Mouse (Mus musculus) forebrain, embryonic 12.5 days (tissue): ENCODE measurements around the gene Mlx. TPM values are rescaled to one million over a fixed set of nuclear protein-coding genes. Genes with fewer than 3 reads are reported as not detected.

ENCODE experiments used
- ATAC-seq: fragments of 200-750 bp; cut with Nextera tagmentation; 2 replicates; pipeline ENCODE4 v1.8.0; 2017; ENCODE audit warnings: moderate TSS enrichment; ENCODE audit not compliant: low FRiP score
- H3K27ac ChIP-seq: fragments of 300-500 bp; sonication (generic); 2 replicates; pipeline ENCODE4 v1.5.1; 2016; ENCODE audit warnings: mild to moderate bottlenecking
- H3K27me3 ChIP-seq: fragments of 300-500 bp; sonication (generic); 2 replicates; pipeline ENCODE4 v1.6.1; 2016; ENCODE audit warnings: mild to moderate bottlenecking
- H3K36me3 ChIP-seq: fragments of 300-500 bp; sonication (generic); replicated peaks from 2 replicates; pipeline ENCODE4 v1.6.1; 2016; ENCODE audit warnings: mild to moderate bottlenecking
- H3K4me1 ChIP-seq: fragments of 300-500 bp; sonication (generic); 2 replicates; pipeline ENCODE4 v1.6.1; 2016
- H3K4me2 ChIP-seq: fragments of 300-500 bp; sonication (generic); 2 replicates; pipeline ENCODE4 v1.6.1; 2016; ENCODE audit warnings: mild to moderate bottlenecking, moderate library complexity
- H3K4me3 ChIP-seq: fragments of 300-500 bp; sonication (generic); replicated peaks from 2 replicates; pipeline ENCODE4 v1.5.1; 2016; ENCODE audit warnings: mild to moderate bottlenecking
- H3K9ac ChIP-seq: fragments of 300-500 bp; sonication (generic); 2 replicates; pipeline ENCODE4 v1.6.1; 2016; ENCODE audit warnings: mild to moderate bottlenecking
- H3K9me3 ChIP-seq: fragments of 300-500 bp; sonication (generic); 2 replicates; pipeline ENCODE4 v1.6.1; 2016
- WGBS: fragments of 180-500 bp; shearing (Covaris S2); methylation state at CpG from one replicate; pipeline ENCODE4 v1.1.7; 2016; 5-methylcytosine and 5-hydroxymethylcytosine counted together
- microRNA-seq: library from miRNA; unstranded; fragments of <30 nt; microRNA quantifications from one replicate; pipeline ENCODE4, GENCODE M21; 2017
- polyA plus RNA-seq: library from polyadenylated mRNA; unstranded; fragments of >200 nt; fragmentation: Nextera tagmentation; extraction: Ambion mirVana; gene quantifications from 2 replicates; pipeline ENCODE4 v1.2.1, GENCODE M21; 2016

The Mlx gene
- polyA plus RNA-seq, 1 experiment from 2014 or later: 47.6 TPM

DNA sequence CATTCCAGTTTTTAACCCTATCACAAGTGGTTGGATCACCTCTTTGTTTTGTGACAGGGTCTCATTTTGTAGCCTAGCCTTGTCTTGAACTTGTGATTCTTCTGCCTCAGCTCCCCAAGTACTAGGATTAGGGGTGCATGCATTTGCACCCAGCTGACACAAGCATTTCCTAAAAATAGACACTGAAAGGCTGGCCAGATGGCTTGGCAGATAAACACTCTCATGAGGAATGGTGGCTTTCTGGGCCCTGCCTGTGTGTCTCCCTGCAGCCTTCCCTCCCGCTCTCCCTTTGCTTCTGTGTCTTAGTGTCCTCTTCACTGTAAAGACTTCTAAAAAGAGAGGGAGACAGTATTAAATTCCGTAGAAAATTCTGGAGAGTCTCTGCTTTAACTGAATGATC lies 44.1 kb downstream of the Mlx start:
- 95% methylated on average over 2 of the region's 2 CpGs for WGBS

DNA sequence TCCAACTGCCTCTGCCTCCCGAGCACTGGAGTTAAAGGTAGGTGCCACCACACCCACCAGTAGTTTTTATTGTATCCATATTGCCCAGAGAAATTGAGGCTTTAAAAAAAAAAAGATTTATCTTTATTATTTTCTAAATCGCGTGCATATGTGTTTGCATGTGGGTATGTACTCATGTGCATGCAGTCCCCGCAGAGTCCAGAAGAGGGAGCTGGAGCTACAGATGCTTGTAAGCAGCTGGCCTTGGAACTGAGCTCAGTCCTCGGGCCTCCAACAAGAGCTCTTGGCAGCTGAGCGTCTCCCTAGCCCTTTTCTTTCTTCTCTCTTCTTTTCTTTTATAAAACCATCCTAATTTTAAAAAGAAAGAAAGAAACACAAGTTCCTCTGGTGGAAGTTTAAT lies 44.6 kb downstream of the Mlx start:
- no peaks in the 10 kb centered on the region for H3K4me1 ChIP-seq
- no peak overlapping the region for H3K9ac ChIP-seq
- no peak overlapping the region for H3K4me2 ChIP-seq
- peaks cover 6% of the 10 kb centered on the region for H3K36me3 ChIP-seq
- WGBS: 83% methylated on average over 6 of the region's 6 CpGs
- ATAC-seq: no peak
- no peak overlapping the region for H3K27ac ChIP-seq
- H3K4me3 ChIP-seq: no peak overlapping the region
- no peaks in the 10 kb centered on the region for H3K27me3 ChIP-seq
- no peaks in the 10 kb centered on the region for H3K9me3 ChIP-seq

More for the DNA sequence above, 44.1 kb downstream of the Mlx start:
- H3K27me3 ChIP-seq: no peaks in the 10 kb centered on the region
- no peak overlapping the region for H3K4me2 ChIP-seq
- ATAC-seq: no peak
- H3K27ac ChIP-seq: no peak overlapping the region
- no peak overlapping the region for H3K4me3 ChIP-seq
- H3K9me3 ChIP-seq: 0 out of 2 replicates have a peak, but pooled peaks cover 3% of the 10 kb centered on the region
- no peaks in the 10 kb centered on the region for H3K4me1 ChIP-seq
- H3K36me3 ChIP-seq: peaks cover 11% of the 10 kb centered on the region
- H3K9ac ChIP-seq: no peak overlapping the region

DNA sequence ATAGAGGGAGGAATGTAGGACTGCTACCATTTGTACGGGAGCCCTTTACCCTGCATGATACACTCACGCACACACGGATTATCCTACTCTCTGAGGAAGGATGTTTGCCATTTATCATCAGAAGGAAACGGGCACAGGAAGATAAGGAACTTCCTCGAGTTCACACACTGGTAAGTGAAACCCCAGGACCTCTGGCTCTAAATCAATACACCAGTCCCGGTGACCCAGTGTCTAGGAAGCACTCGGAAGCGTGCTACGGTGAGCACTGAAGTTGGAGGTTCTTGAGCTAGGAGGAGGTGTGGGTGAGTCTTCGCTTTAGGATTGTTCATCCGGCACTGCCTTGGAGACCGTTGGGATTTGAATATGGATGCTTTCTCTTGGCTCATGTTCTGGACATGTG lies 46.0 kb downstream of the Mlx start:
- H3K9ac ChIP-seq: no peak overlapping the region
- no peaks in the 10 kb centered on the region for H3K27me3 ChIP-seq
- H3K27ac ChIP-seq: no peak overlapping the region
- no peaks in the 10 kb centered on the region for H3K4me1 ChIP-seq
- H3K9me3 ChIP-seq: no peaks in the 10 kb centered on the region
- ATAC-seq: no peak
- 88% methylated on average over 12 of the region's 12 CpGs for WGBS
- no peak overlapping the region for H3K4me3 ChIP-seq
- H3K36me3 ChIP-seq: no peaks in the 10 kb centered on the region
- no peak overlapping the region for H3K4me2 ChIP-seq

DNA sequence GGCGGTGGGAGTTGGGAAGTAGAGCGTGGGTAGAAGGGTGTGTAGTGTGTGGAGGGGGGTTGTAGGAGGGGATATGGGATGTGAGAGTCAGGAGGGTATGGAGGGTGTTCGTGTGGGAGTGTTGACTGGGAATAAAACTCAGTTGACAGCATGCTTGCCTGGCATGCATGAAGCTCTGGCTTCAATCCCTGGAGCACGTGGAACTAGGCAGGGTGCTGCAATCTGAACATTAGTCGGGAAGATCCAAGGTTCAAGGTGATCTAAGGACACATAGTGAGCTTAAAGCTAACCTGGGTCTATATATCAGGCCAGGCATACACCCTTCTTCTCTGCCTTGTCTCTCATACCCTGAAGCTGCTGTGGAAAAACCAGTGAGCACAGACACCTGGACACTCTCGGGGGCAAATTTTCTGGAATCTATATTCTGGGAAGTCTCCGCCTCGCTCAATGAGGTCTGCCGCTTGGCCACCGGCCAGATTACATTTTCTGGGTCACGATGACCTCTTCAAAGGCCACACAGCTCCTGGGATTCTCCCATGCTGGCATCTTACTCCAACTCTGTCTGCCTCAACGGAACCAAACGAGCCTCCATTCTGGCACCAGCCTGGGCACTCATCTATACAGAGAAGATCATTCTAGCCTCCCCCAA lies 47.3 kb downstream of the Mlx start:
- Histone ChIP-seq H3K27me3 (no peaks in the 10 kb centered on the region), H3K36me3 (no peaks in the 10 kb centered on the region), H3K27ac (no peak overlapping the region), H3K9ac (no peak overlapping the region), H3K9me3 (no peaks in the 10 kb centered on the region), H3K4me1 (peaks cover 8% of the 10 kb centered on the region), H3K4me2 (no peak overlapping the region), H3K4me3 (no peak overlapping the region)
- ATAC-seq: no peak
- 81% methylated on average over 13 of the region's 13 CpGs for WGBS

- no peaks in the 10 kb centered on the region for H3K36me3 ChIP-seq
- no peak overlapping the region for H3K4me3 ChIP-seq
- H3K9ac ChIP-seq: no peak overlapping the region
- peaks cover 25% of the 10 kb centered on the region for H3K4me1 ChIP-seq
- no peak overlapping the region for H3K27ac ChIP-seq
- no peak overlapping the region for H3K4me2 ChIP-seq
- no peaks in the 10 kb centered on the region for H3K9me3 ChIP-seq
- no peaks in the 10 kb centered on the region for H3K27me3 ChIP-seq
- ATAC-seq: no peak
- WGBS: 82% methylated on average over 7 of the region's 7 CpGs
Observed at GRCm38 (mm10) chr11:101137000-101137399, 49.9 kb downstream of the Mlx start.

- peaks cover 29% of the 10 kb centered on the region for H3K4me1 ChIP-seq
- H3K9ac ChIP-seq: no peak overlapping the region
- ATAC-seq: peak; percentile 57
- 0 out of 2 replicates have a peak overlapping the region, but pooled peaks have one; percentile 11 for H3K4me3 ChIP-seq
- no peaks in the 10 kb centered on the region for H3K9me3 ChIP-seq
- peak overlapping the region; percentile 40 for H3K4me2 ChIP-seq
- no peaks in the 10 kb centered on the region for H3K27me3 ChIP-seq
- WGBS: 24% methylated on average over 15 of the region's 15 CpGs
- no peaks in the 10 kb centered on the region for H3K36me3 ChIP-seq
- peak overlapping the region; percentile 56 for H3K27ac ChIP-seq
Observed at GRCm38 (mm10) chr11:101138536-101139181, 51.6 kb downstream of the Mlx start.

DNA sequence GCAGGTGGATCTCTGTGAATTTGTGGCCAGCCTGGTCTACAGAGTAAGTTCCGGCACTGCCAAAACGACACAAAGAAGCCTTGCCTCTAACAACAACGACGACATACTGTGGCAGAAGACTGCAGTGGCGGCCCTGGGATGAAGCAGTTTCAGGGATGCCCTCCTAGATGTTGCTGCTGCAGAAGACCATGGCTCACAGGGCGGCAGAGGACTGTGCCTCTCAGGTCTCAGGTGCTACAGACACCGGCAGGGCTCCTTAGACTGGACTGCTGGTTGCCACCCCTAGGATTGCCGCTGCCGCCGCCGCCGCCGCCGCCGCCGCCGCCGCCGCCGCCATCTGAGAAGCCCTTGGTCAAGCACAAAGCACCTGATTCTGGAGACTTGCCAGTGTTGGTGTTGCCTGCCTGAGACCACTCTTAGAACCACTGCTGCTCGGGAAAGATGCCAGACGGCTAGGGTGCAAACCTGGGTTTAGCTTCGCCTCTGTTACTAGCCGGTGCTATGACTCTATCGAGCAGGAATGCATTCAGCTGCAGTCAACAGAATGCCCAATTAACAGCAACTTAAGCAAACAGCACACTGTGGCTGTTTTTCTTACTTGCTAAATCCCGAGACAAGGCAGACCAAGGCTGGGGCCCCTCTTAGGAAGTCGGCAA lies 53.2 kb downstream of the Mlx start:
- H3K4me2 ChIP-seq: peak overlapping the region; percentile 50
- peak; percentile 53; the same call in 1 of the 2 replicates for ATAC-seq
- peak overlapping the region; percentile 38; the same call in 1 of the 2 replicates for H3K9ac ChIP-seq
- H3K9me3 ChIP-seq: no peaks in the 10 kb centered on the region
- no peaks in the 10 kb centered on the region for H3K36me3 ChIP-seq
- 41% methylated on average over 27 of the region's 27 CpGs for WGBS
- no peaks in the 10 kb centered on the region for H3K27me3 ChIP-seq
- peak overlapping the region; percentile 28 for H3K4me3 ChIP-seq
- peak overlapping the region; percentile 71 for H3K27ac ChIP-seq
- peaks cover 33% of the 10 kb centered on the region for H3K4me1 ChIP-seq

- Histone ChIP-seq H3K4me3 (no peak overlapping the region), H3K9ac (no peak overlapping the region), H3K4me2 (peak overlapping the region; percentile 50; the same call in 1 of the 2 replicates), H3K9me3 (no peaks in the 10 kb centered on the region), H3K36me3 (no peaks in the 10 kb centered on the region), H3K27me3 (no peaks in the 10 kb centered on the region), H3K4me1 (peaks cover 33% of the 10 kb centered on the region), H3K27ac (peak overlapping the region; percentile 71; the same call in 1 of the 2 replicates)
- 77% methylated on average over 8 of the region's 8 CpGs for WGBS
- ATAC-seq: no peak
Observed at GRCm38 (mm10) chr11:101141088-101141487, 54.0 kb downstream of the Mlx start.

Small RNAs within 50 kb of the gene (microRNA-seq; reads per million reads assigned to microRNA genes)
- not detected for gene Gm27626

Other genes with a start within 250 kb of the Mlx start
- 16.6 and 17.3 TPM in 2 replicates for gene Stat5b, start 236.6 kb upstream of the Mlx start, polyA plus RNA-seq
- 1.2 and 1.8 TPM in 2 replicates for gene Stat5a, start 227.9 kb upstream of the Mlx start, polyA plus RNA-seq
- gene Stat3, start 147.7 kb upstream of the Mlx start, polyA plus RNA-seq: 30.8 and 34.1 TPM in 2 replicates
- gene Cavin1, start 116.4 kb upstream of the Mlx start, polyA plus RNA-seq: 29.9 and 35.6 TPM in 2 replicates
- 48.9 and 54.9 TPM in 2 replicates for gene Atp6v0a1, start 77.8 kb upstream of the Mlx start, polyA plus RNA-seq
- 7.8 and 8.7 TPM in 2 replicates for gene Naglu, start 17.3 kb upstream of the Mlx start, polyA plus RNA-seq
- gene Hsd17b1, start 8.9 kb upstream of the Mlx start, polyA plus RNA-seq: 0.19 and 0.33 TPM in 2 replicates
- 50.7 and 50.9 TPM in 2 replicates for gene Coasy, start 4.7 kb upstream of the Mlx start, polyA plus RNA-seq
- gene Psmc3ip, start 8.2 kb downstream of the Mlx start, polyA plus RNA-seq: 59.0 and 62.1 TPM in 2 replicates
- gene Retreg3, start 32.6 kb downstream of the Mlx start, polyA plus RNA-seq: 18.6 and 19.3 TPM in 2 replicates
- 103 and 108 TPM in 2 replicates for gene Tubg1, start 32.7 kb downstream of the Mlx start, polyA plus RNA-seq
- gene Tubg2, start 68.6 kb downstream of the Mlx start, polyA plus RNA-seq: 7.6 and 8.3 TPM in 2 replicates
- gene Cntnap1, start 83.2 kb downstream of the Mlx start, polyA plus RNA-seq: 0.46 and 0.57 TPM in 2 replicates
- 9.2 and 9.6 TPM in 2 replicates for gene Plekhh3, start 84.1 kb downstream of the Mlx start, polyA plus RNA-seq
- gene Ccr10, start 88.2 kb downstream of the Mlx start, polyA plus RNA-seq: 0.10 TPM in 1 of 2 replicates, not detected in the other
- gene Ezh1, start 139.2 kb downstream of the Mlx start, polyA plus RNA-seq: 11.1 and 12.5 TPM in 2 replicates
- gene Ramp2, start 158.8 kb downstream of the Mlx start, polyA plus RNA-seq: 43.7 and 49.6 TPM in 2 replicates
- 90.4 and 93.1 TPM in 2 replicates for gene Vps25, start 166.4 kb downstream of the Mlx start, polyA plus RNA-seq
- 5.7 and 7.5 TPM in 2 replicates for gene Wnk4, start 173.3 kb downstream of the Mlx start, polyA plus RNA-seq
- 1.6 TPM in 2 replicates for gene Cntd1, start 191.7 kb downstream of the Mlx start, polyA plus RNA-seq
- 178 and 183 TPM in 2 replicates for gene Coa3, start 191.8 kb downstream of the Mlx start, polyA plus RNA-seq
- gene Becn1, start 215.0 kb downstream of the Mlx start, polyA plus RNA-seq: 164 and 169 TPM in 2 replicates
- gene Psme3, start 228.9 kb downstream of the Mlx start, polyA plus RNA-seq: 182 and 189 TPM in 2 replicates
- 2.9 and 3.1 TPM in 2 replicates for gene Aoc2, start 237.8 kb downstream of the Mlx start, polyA plus RNA-seq
- not detected in 2 replicates for gene Aoc3, start 243.3 kb downstream of the Mlx start, polyA plus RNA-seq